Mouse (Mus musculus) embryonic facial prominence, embryonic 12.5 days (tissue): ENCODE data around the gene Etv6. TPM values are rescaled to one million over a fixed set of nuclear protein-coding genes. Genes with fewer than 3 reads are reported as not detected.
A peak's percentile ranks its signal among the peaks of the same experiment; 100 is the strongest.

Experiments
- ATAC-seq: fragments of 200-750 bp; cut with Nextera tagmentation; 2 replicates; pipeline ENCODE4 v1.8.0; 2017; ENCODE audit not compliant: insufficient number of reproducible peaks, insufficient read depth, low FRiP score, low TSS enrichment
- H3K27ac ChIP-seq: fragments of 300-500 bp; sonication (generic); 2 replicates; pipeline ENCODE4 v1.5.1; 2016; ENCODE audit warnings: mild to moderate bottlenecking
- H3K27me3 ChIP-seq: fragments of 300-500 bp; sonication (generic); 2 replicates; pipeline ENCODE4 v1.6.1; 2016; ENCODE audit warnings: mild to moderate bottlenecking, moderate library complexity
- H3K36me3 ChIP-seq: fragments of 300-500 bp; sonication (generic); 2 replicates; pipeline ENCODE4 v1.6.1; 2016; ENCODE audit warnings: mild to moderate bottlenecking
- H3K4me1 ChIP-seq: fragments of 300-500 bp; sonication (generic); 2 replicates; pipeline ENCODE4 v1.6.1; 2016
- H3K4me2 ChIP-seq: fragments of 300-500 bp; sonication (generic); replicated peaks from 2 replicates; pipeline ENCODE4 v1.6.1; 2016; ENCODE audit warnings: mild to moderate bottlenecking, moderate library complexity
- H3K4me3 ChIP-seq: fragments of 300-500 bp; sonication (generic); 2 replicates; pipeline ENCODE4 v1.5.1; 2016; ENCODE audit warnings: mild to moderate bottlenecking
- H3K9ac ChIP-seq: fragments of 300-500 bp; sonication (generic); 2 replicates; pipeline ENCODE4 v1.6.1; 2016; ENCODE audit warnings: mild to moderate bottlenecking, moderate library complexity
- H3K9me3 ChIP-seq: fragments of 300-500 bp; sonication (generic); 2 replicates; pipeline ENCODE4 v1.6.1; 2016; ENCODE audit warnings: mild to moderate bottlenecking, moderate library complexity
- WGBS: fragments of 180-500 bp; shearing (Covaris S2); methylation state at CpG from one replicate; pipeline ENCODE4 v1.1.7; 2016; 5-methylcytosine and 5-hydroxymethylcytosine counted together
- polyA plus RNA-seq: library from polyadenylated mRNA; unstranded; fragments of >200 nt; fragmentation: Nextera tagmentation; extraction: Ambion mirVana; gene quantifications from 2 replicates; pipeline ENCODE4 v1.2.1, GENCODE M21; 2016

The Etv6 gene
- polyA plus RNA-seq, 1 experiment from 2014 or later, result 15.8 TPM

GRCm38 (mm10) chr6:134032451-134032850 lies 3.0 kb upstream of the Etv6 start:
- H3K4me3 ChIP-seq, result no peak overlapping the region
- H3K27ac ChIP-seq, result no peak overlapping the region
- peaks cover 8% of the 10 kb centered on the region for H3K4me1 ChIP-seq
- no peaks in the 10 kb centered on the region for H3K36me3 ChIP-seq
- WGBS, result 30% methylated on average over 7 of the region's 7 CpGs
- H3K9me3 ChIP-seq, result 0 out of 2 replicates have a peak, but pooled peaks cover 4% of the 10 kb centered on the region
- H3K27me3 ChIP-seq, result no peaks in the 10 kb centered on the region
- ATAC-seq, result no peak
- no peak overlapping the region for H3K9ac ChIP-seq
- H3K4me2 ChIP-seq, result no peak overlapping the region

DNA sequence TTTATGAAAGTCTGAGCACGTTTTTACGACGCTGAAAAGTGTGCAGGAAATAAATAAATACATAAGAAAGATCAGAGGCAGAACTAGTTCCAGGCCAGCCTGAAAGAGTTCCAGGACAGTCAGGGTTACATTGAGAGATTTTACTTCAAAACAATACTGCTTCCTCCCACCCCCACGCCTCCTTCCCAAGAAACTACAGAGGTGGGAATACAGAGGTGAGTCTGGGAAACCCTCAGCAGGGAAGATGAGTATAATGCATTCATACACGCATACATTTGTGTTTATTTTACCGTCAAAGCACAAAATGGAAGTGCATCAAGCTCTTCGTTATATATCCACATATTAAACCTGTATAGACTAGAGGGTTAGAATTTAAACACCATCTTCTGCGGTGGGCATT lies 1.1 kb upstream of the Etv6 start:
- peak overlapping the region; percentile 88 for H3K9ac ChIP-seq
- H3K27me3 ChIP-seq, result no peaks in the 10 kb centered on the region
- WGBS, result under 1% methylated on average over 8 of the region's 8 CpGs
- no peaks in the 10 kb centered on the region for H3K9me3 ChIP-seq
- no peak for ATAC-seq
- peak overlapping the region; percentile 71 for H3K4me2 ChIP-seq
- peaks cover 26% of the 10 kb centered on the region for H3K4me1 ChIP-seq
- H3K4me3 ChIP-seq, result peak overlapping the region; percentile 60
- H3K27ac ChIP-seq, result peak overlapping the region; percentile 99
- no peaks in the 10 kb centered on the region for H3K36me3 ChIP-seq

GRCm38 (mm10) chr6:134034904-134035489 lies 503 bp upstream of the Etv6 start:
- no peaks in the 10 kb centered on the region for H3K36me3 ChIP-seq
- no peaks in the 10 kb centered on the region for H3K9me3 ChIP-seq
- H3K9ac ChIP-seq, result peak overlapping the region; percentile 88
- under 1% methylated on average over 55 of the region's 55 CpGs for WGBS
- peak; percentile 94 for ATAC-seq
- H3K4me1 ChIP-seq, result peaks cover 26% of the 10 kb centered on the region
- H3K27me3 ChIP-seq, result no peaks in the 10 kb centered on the region
- peak overlapping the region; percentile 71 for H3K4me2 ChIP-seq
- peak overlapping the region; percentile 99 for H3K27ac ChIP-seq
- peak overlapping the region; percentile 60 for H3K4me3 ChIP-seq

- WGBS, result 0% methylated on average over 8 of the region's 8 CpGs
- ATAC-seq, result no peak
These were observed 1.0 kb downstream of the Etv6 start for GRCm38 (mm10) chr6:134036491-134036911.

GRCm38 (mm10) chr6:134036951-134037431 lies 1.5 kb downstream of the Etv6 start:
- H3K36me3 ChIP-seq, result no peaks in the 10 kb centered on the region
- peak overlapping the region; percentile 88; the same call in 1 of the 2 replicates for H3K9ac ChIP-seq
- no peaks in the 10 kb centered on the region for H3K9me3 ChIP-seq
- no peak for ATAC-seq
- H3K27ac ChIP-seq, result no peak overlapping the region
- WGBS, result 8% methylated on average over 3 of the region's 3 CpGs
- peaks cover 39% of the 10 kb centered on the region for H3K4me1 ChIP-seq
- H3K4me3 ChIP-seq, result peak overlapping the region; percentile 60
- peak overlapping the region; percentile 71 for H3K4me2 ChIP-seq
- H3K27me3 ChIP-seq, result no peaks in the 10 kb centered on the region

More at GRCm38 (mm10) chr6:134036491-134036911, 1.0 kb downstream of the Etv6 start:
- Histone ChIP-seq H3K27me3 (no peaks in the 10 kb centered on the region), H3K9ac (peak overlapping the region; percentile 88), H3K36me3 (no peaks in the 10 kb centered on the region), H3K27ac (peak overlapping the region; percentile 99), H3K4me3 (peak overlapping the region; percentile 60), H3K4me2 (peak overlapping the region; percentile 71), H3K4me1 (peaks cover 34% of the 10 kb centered on the region), H3K9me3 (no peaks in the 10 kb centered on the region)

GRCm38 (mm10) chr6:134037960-134038359 lies 2.5 kb downstream of the Etv6 start:
- H3K36me3 ChIP-seq, result no peaks in the 10 kb centered on the region
- H3K4me1 ChIP-seq, result peaks cover 41% of the 10 kb centered on the region
- H3K9ac ChIP-seq, result no peak overlapping the region
- H3K27me3 ChIP-seq, result no peaks in the 10 kb centered on the region
- 24% methylated on average over 10 of the region's 10 CpGs for WGBS
- ATAC-seq, result no peak
- H3K9me3 ChIP-seq, result no peaks in the 10 kb centered on the region
- no peak overlapping the region for H3K27ac ChIP-seq
- peak overlapping the region; percentile 60 for H3K4me3 ChIP-seq
- peak overlapping the region; percentile 71 for H3K4me2 ChIP-seq

GRCm38 (mm10) chr6:134038881-134039280 lies 3.4 kb downstream of the Etv6 start:
- Histone ChIP-seq H3K4me2 (peak overlapping the region; percentile 71), H3K4me1 (peaks cover 48% of the 10 kb centered on the region), H3K4me3 (no peak overlapping the region), H3K9ac (no peak overlapping the region), H3K9me3 (no peaks in the 10 kb centered on the region), H3K36me3 (no peaks in the 10 kb centered on the region), H3K27me3 (no peaks in the 10 kb centered on the region), H3K27ac (no peak overlapping the region)
- 20% methylated on average over 6 of the region's 6 CpGs for WGBS
- ATAC-seq, result no peak

DNA sequence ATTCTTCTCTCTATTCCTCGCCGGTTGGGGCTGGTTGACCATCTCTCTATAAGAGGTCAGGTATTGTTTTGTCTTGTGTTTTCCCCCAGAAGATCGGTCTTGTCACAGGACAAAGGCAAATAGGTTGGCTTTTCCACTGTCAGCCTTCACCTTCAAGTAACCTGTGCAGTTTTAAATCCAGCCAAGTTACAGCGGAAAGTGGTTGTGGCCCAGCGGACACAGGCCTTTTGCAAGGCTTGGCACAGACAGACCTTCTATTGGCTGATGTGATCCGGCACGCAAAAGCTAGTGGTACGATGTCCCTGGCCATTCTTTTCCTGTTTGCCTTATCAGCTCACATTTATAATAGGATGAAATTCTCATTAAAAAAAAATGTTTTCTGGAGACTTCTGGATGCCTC lies 3.9 kb downstream of the Etv6 start:
- Histone ChIP-seq H3K27ac (no peak overlapping the region), H3K27me3 (no peaks in the 10 kb centered on the region), H3K9ac (no peak overlapping the region), H3K4me2 (no peak overlapping the region), H3K4me1 (peaks cover 51% of the 10 kb centered on the region), H3K9me3 (no peaks in the 10 kb centered on the region), H3K36me3 (no peaks in the 10 kb centered on the region), H3K4me3 (no peak overlapping the region)
- WGBS, result 78% methylated on average over 8 of the region's 8 CpGs
- no peak for ATAC-seq

DNA sequence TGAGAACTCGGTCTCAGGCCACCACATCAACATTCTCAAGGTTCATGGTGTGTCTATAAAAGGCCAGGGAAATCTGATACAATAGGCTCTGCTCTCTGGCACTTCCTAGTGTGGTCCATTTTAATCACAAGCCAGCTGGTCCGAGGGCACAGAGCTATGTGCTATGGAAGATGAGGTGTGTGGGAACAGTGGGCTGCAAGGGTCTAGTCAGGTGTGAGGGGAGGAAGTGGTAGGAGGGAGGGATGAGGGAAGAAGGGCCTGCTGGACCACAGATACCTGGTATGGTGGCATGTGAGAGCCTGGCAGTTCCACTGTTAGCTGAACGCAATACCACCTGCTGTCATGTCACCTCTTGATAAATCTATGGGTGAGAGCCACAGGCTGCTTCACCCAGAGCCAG lies 4.8 kb downstream of the Etv6 start:
- H3K27me3 ChIP-seq, result no peaks in the 10 kb centered on the region
- H3K9ac ChIP-seq, result no peak overlapping the region
- H3K4me3 ChIP-seq, result no peak overlapping the region
- ATAC-seq, result no peak
- no peak overlapping the region for H3K4me2 ChIP-seq
- WGBS, result 58% methylated on average over 3 of the region's 3 CpGs
- H3K4me1 ChIP-seq, result peaks cover 60% of the 10 kb centered on the region
- no peaks in the 10 kb centered on the region for H3K36me3 ChIP-seq
- no peak overlapping the region for H3K27ac ChIP-seq
- H3K9me3 ChIP-seq, result no peaks in the 10 kb centered on the region

GRCm38 (mm10) chr6:134041286-134041685 lies 5.8 kb downstream of the Etv6 start:
- H3K36me3 ChIP-seq, result no peaks in the 10 kb centered on the region
- H3K4me2 ChIP-seq, result no peak overlapping the region
- H3K9ac ChIP-seq, result no peak overlapping the region
- ATAC-seq, result no peak
- H3K4me3 ChIP-seq, result no peak overlapping the region
- no peaks in the 10 kb centered on the region for H3K27me3 ChIP-seq
- 74% methylated on average over 7 of the region's 7 CpGs for WGBS
- peaks cover 65% of the 10 kb centered on the region for H3K4me1 ChIP-seq
- H3K9me3 ChIP-seq, result no peaks in the 10 kb centered on the region
- H3K27ac ChIP-seq, result no peak overlapping the region

GRCm38 (mm10) chr6:134041916-134042315 lies 6.4 kb downstream of the Etv6 start:
- 39% methylated on average over 12 of the region's 12 CpGs for WGBS
- no peak; the same call in 1 of the 2 replicates for ATAC-seq
- Histone ChIP-seq H3K36me3 (no peaks in the 10 kb centered on the region), H3K4me1 (peaks cover 68% of the 10 kb centered on the region), H3K27ac (no peak overlapping the region), H3K27me3 (no peaks in the 10 kb centered on the region), H3K4me3 (no peak overlapping the region), H3K9ac (no peak overlapping the region), H3K9me3 (no peaks in the 10 kb centered on the region), H3K4me2 (no peak overlapping the region)

GRCm38 (mm10) chr6:134043545-134043944 lies 8.0 kb downstream of the Etv6 start:
- no peaks in the 10 kb centered on the region for H3K36me3 ChIP-seq
- 47% methylated on average over 7 of the region's 7 CpGs for WGBS

More at GRCm38 (mm10) chr6:134043545-134043944, 8.0 kb downstream of the Etv6 start:
- H3K27ac ChIP-seq, result no peak overlapping the region
- H3K9ac ChIP-seq, result no peak overlapping the region
- no peak overlapping the region for H3K4me3 ChIP-seq
- H3K9me3 ChIP-seq, result no peaks in the 10 kb centered on the region
- H3K4me2 ChIP-seq, result no peak overlapping the region
- no peak for ATAC-seq
- peaks cover 64% of the 10 kb centered on the region for H3K4me1 ChIP-seq
- no peaks in the 10 kb centered on the region for H3K27me3 ChIP-seq
